Mouse (Mus musculus): ENCODE results near the gene Lrp5. TPM values are rescaled to one million over a fixed set of nuclear protein-coding genes. Genes with fewer than 3 reads are reported as not detected.

Gene Lrp5
- total and polyA plus RNA-seq, 2 experiments from 2014 or later, result 0.58 to 15.0 TPM

GRCm38 (mm10) chr19:3709013-3709787 is 22.8 kb upstream of the Lrp5 start:
- DNase-seq (ENCODE audit: low spot score), result no peak
- 39% methylated on average over 10 of the region's 10 CpGs for WGBS
- no peaks in the 10 kb centered on the region for H3K27me3 ChIP-seq (ENCODE audit: insufficient read depth, low read length)
- H3K4me2 ChIP-seq (ENCODE audit: low read depth, low read length, poor library complexity, severe bottlenecking), result peak overlapping the region; percentile 69
- no peak for TF ChIP-seq CTCF (IDR thresholded peaks at IDR 0.05)
- no peaks in the 10 kb centered on the region for H3K9me3 ChIP-seq (ENCODE audit: low read length)
- H3K4me1 ChIP-seq (ENCODE audit: insufficient read depth, low read length), result peaks cover 8% of the 10 kb centered on the region; the same call in 1 of the 2 replicates
- ATAC-seq (ENCODE audit: low FRiP score), result no peak
- H3K36me3 ChIP-seq (ENCODE audit: insufficient read depth, low read length), result peaks cover 2% of the 10 kb centered on the region; the same call in 1 of the 2 replicates
- H3K4me3 ChIP-seq (ENCODE audit: low read depth, low read length), result peak overlapping the region; percentile 81
- H3K27ac ChIP-seq (ENCODE audit: low read depth, low read length), result 0 out of 2 replicates have a peak overlapping the region, but pooled peaks have one; percentile 89
- peak overlapping the region; percentile 80; the same call in 1 of the 2 replicates for H3K9ac ChIP-seq (replicated peaks; ENCODE audit: low read length, poor library complexity, severe bottlenecking)

DNA sequence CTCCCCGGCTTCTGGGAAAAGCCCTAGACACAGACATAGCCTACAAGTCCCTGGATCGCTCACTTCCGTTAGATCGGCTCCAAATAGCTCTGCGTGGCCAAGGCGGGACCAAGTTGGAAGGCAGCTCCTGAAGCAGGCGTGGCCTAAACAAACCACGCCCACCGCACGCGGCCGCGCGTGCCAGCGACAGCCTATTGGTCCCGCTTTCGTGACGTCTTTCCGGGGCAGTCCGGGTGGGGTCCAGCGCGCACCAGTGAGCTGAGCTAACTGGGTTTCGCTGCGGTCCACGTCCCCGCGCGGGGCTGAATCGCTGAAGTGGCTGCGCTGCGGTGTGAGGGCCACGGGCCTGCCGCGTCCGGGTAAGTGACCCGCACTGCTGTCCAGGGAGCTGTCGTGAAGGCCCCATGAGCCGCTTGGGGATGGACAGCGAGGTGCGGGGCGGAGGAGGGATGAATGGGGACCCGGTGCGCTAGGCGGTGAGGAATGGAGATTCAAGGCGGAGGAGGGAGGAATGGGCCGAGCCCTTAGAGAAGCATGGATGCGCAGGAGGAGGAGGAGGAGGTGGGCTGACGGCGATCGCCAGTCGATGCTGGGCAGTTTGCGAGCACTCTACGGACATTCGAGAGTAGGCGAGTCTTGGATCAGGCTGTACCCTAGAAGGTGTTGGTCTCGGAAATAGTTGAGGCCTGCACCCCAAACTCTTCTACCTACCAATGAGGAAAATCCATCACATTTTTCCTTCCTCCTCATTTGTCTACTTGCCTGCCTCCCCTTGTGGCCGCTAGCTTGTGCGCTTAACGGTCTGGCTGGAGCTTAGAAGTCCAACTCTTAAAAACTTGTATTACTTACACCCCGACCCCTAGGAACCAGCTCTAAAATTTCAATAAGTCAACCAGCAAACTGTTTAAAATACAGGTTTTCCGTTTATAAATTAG is 22.0 kb upstream of the Lrp5 start, which contains the start of gene 1810055G02Rik:
Gene 1810055G02Rik (plus strand): TSS at position 216 of the 935 bp plus-strand sequence.
- peak; percentile 35 for TF ChIP-seq CTCF (IDR thresholded peaks at IDR 0.05)
- peak within 1 kb of the TSS; percentile 89 for H3K27ac ChIP-seq (ENCODE audit: low read depth, low read length)
- peaks cover 8% of the 10 kb centered on the region; the same call in 1 of the 2 replicates for H3K4me1 ChIP-seq (ENCODE audit: insufficient read depth, low read length)
- H3K4me2 ChIP-seq (ENCODE audit: low read depth, low read length, poor library complexity, severe bottlenecking), result peak within 1 kb of the TSS; percentile 69
- WGBS, result under 1% methylated on average over 61 of the region's 61 CpGs
- peak; percentile 96 for ATAC-seq (ENCODE audit: low FRiP score)
- H3K9me3 ChIP-seq (ENCODE audit: low read length), result no peaks in the 10 kb centered on the region
- H3K36me3 ChIP-seq (ENCODE audit: insufficient read depth, low read length), result no peaks in the 10 kb centered on the region
- peak within 1 kb of the TSS; percentile 81 for H3K4me3 ChIP-seq (ENCODE audit: low read depth, low read length)
- no peaks in the 10 kb centered on the region for H3K27me3 ChIP-seq (ENCODE audit: insufficient read depth, low read length)
- DNase-seq (ENCODE audit: low spot score), result peak; percentile 98
- H3K9ac ChIP-seq (replicated peaks; ENCODE audit: low read length, poor library complexity, severe bottlenecking), result peak within 1 kb of the TSS; percentile 80

DNA sequence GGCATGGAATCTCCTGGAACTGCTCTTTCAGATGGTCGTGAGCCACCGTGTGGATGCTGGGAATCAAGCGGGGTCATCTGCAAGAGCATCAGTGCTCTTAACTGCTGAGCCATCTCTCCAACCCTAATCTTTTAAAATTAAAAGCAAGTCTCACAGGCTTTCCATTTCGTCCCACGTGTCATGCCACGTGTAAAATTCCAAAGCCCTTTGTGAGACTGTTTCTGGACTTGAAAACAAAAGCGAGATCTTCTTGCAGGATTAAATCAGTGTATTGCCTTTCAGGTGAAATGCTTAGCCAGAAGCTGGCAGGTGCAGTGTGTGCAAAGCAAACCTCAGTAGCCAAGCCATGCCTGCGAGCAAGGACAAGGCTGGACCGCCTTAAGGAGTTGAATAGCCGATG is 21.2 kb upstream of the Lrp5 start:
- peak; percentile 5; the same call in 1 of the 2 replicates for ATAC-seq (ENCODE audit: low FRiP score)
- WGBS, result 24% methylated on average over 10 of the region's 10 CpGs

GRCm38 (mm10) chr19:3706258-3706657 is 19.9 kb upstream of the Lrp5 start:
- DNase-seq (ENCODE audit: low spot score) (peak; percentile 39), ATAC-seq (ENCODE audit: low FRiP score) (no peak)
- Histone ChIP-seq H3K27ac (ENCODE audit: low read depth, low read length) (no peak overlapping the region), H3K4me2 (ENCODE audit: low read depth, low read length, poor library complexity, severe bottlenecking) (no peak overlapping the region), H3K4me3 (ENCODE audit: low read depth, low read length) (no peak overlapping the region), H3K27me3 (ENCODE audit: insufficient read depth, low read length) (no peaks in the 10 kb centered on the region), H3K9me3 (ENCODE audit: low read length) (no peaks in the 10 kb centered on the region), H3K36me3 (ENCODE audit: insufficient read depth, low read length) (no peaks in the 10 kb centered on the region), H3K9ac (replicated peaks; ENCODE audit: low read length, poor library complexity, severe bottlenecking) (no peak overlapping the region), H3K4me1 (ENCODE audit: insufficient read depth, low read length) (peaks cover 8% of the 10 kb centered on the region; the same call in 1 of the 2 replicates)
- WGBS, result 43% methylated on average over 1 of the region's 1 CpGs
- TF ChIP-seq CTCF (IDR thresholded peaks at IDR 0.05), result peak; percentile 32

More for the DNA sequence above, 21.2 kb upstream of the Lrp5 start:
- no peak for DNase-seq (ENCODE audit: low spot score)
- Histone ChIP-seq H3K4me1 (ENCODE audit: insufficient read depth, low read length) (peaks cover 8% of the 10 kb centered on the region; the same call in 1 of the 2 replicates), H3K9me3 (ENCODE audit: low read length) (no peaks in the 10 kb centered on the region), H3K27ac (ENCODE audit: low read depth, low read length) (peak overlapping the region; percentile 89), H3K9ac (replicated peaks; ENCODE audit: low read length, poor library complexity, severe bottlenecking) (peak overlapping the region; percentile 80), H3K36me3 (ENCODE audit: insufficient read depth, low read length) (no peaks in the 10 kb centered on the region), H3K4me3 (ENCODE audit: low read depth, low read length) (peak overlapping the region; percentile 81), H3K27me3 (ENCODE audit: insufficient read depth, low read length) (no peaks in the 10 kb centered on the region), H3K4me2 (ENCODE audit: low read depth, low read length, poor library complexity, severe bottlenecking) (peak overlapping the region; percentile 69)
- TF ChIP-seq CTCF (IDR thresholded peaks at IDR 0.05), result peak; percentile 24

- Histone ChIP-seq H3K4me1 (ENCODE audit: insufficient read depth, low read length) (no peaks in the 10 kb centered on the region), H3K9ac (replicated peaks; ENCODE audit: low read length, poor library complexity, severe bottlenecking) (no peak overlapping the region), H3K4me2 (ENCODE audit: low read depth, low read length, poor library complexity, severe bottlenecking) (no peak overlapping the region), H3K36me3 (ENCODE audit: insufficient read depth, low read length) (no peaks in the 10 kb centered on the region), H3K27me3 (ENCODE audit: insufficient read depth, low read length) (no peaks in the 10 kb centered on the region), H3K4me3 (ENCODE audit: low read depth, low read length) (no peak overlapping the region), H3K27ac (ENCODE audit: low read depth, low read length) (no peak overlapping the region), H3K9me3 (ENCODE audit: low read length) (no peaks in the 10 kb centered on the region)
- no peak for ATAC-seq (ENCODE audit: low FRiP score)
- WGBS, result 84% methylated on average over 4 of the region's 4 CpGs
- DNase-seq (ENCODE audit: low spot score), result no peak
- TF ChIP-seq CTCF (IDR thresholded peaks at IDR 0.05), result no peak
Measured at GRCm38 (mm10) chr19:3702460-3702859, 16.1 kb upstream of the Lrp5 start.
